Mouse (Mus musculus) embryo, embryonic 11 days (tissue): Measurements from ENCODE around the gene S1pr5.
"Not testable (repeated sequence)": the region's sequence is repeated elsewhere in the genome, so short reads cannot be mapped to it uniquely, and the experiment has no call there.

ENCODE experiments used
- DNase-seq: peaks from one replicate; pipeline ENCODE4 v3.0.0-alpha.2; 2015

S1pr5 gene

DNA sequence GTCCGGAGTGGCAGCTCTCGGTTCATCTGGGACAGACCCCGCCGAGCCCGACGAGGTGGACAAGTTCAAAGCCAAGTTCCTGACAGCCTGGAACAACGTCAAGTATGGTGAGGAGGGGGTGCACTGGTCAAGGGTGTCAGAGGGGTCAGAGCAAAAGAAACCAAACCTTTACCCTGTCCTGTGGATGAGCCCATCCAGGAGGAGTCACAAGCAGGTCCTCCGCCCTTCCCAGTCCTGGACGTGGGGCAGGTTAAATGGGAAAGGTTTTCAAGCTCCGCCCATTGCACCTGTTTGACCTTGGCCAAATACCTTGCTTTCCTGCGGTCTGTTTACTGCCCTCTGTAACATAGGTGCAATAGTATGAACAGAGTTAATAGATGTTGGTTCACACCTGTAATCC lies 17.4 kb upstream of the S1pr5 start:
- DNase-seq = no peak

DNA sequence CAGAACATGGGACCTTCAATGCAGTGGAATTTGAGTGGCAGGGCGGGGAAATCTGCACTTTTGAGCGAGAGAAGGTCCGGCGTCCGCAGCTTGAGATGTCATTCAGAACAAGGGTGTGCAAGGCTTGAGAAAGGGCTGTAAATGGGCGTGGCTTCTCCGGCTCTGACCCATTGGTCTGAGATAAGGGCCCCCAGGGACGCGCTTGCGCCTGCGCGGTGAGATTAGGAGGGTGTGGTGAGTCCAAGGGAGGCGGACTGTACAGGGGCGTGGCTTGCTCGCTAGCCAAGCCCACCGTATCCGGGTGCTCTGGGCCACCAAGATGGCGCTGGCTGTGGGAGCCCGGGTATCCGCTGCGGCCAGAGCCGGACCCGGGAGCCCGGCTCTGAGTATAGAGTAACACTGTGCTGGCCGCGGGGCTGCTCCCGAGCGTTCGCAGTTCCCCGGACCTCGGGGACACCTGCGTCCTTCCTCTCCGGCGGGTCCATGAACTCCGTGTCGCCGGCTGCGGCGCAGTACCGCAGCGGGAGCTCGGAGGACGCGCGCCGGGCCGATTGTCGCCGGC lies 16.8 kb upstream of the S1pr5 start, which contains the start of gene Atg4d:
Gene Atg4d, plus strand, starts transcription at position 294 of the 562 bp plus-strand sequence.
- peak; percentile 99 for DNase-seq

DNA sequence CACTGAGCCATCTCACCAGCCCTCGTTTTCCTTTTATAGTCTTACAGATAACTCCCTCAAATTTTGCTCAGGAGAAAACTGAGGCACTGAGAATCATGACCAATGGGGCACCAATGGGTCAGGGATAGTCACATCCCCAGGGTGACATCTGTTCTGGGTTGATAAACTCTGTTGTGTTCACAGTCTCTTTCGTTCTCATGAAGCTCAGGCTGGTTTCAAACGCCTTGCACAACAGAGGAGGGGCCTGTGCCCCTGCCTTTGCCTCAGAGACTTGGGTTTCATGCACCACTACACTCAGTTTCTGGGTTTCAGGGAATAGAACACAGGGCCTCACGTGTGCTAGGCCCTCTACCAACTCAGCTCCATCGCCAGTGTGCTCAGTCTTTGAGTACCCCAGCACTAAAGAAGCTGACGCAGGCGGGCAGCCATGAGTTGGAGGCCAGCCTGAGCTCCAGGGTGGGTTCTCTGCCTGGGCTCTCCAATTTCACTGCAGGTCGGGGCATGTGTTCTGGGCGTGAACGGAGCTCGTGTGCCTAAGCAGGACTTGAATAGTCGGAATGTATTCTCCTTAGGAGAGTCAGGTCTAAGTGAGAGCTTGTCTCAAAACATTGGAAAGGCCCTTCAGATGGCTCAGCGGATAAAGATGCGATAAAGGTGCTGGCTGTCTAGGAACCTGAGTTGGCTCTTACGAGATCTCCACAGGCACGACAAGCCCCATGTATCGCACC lies 16.2 kb upstream of the S1pr5 start:
- peak; percentile 44 for DNase-seq

DNA sequence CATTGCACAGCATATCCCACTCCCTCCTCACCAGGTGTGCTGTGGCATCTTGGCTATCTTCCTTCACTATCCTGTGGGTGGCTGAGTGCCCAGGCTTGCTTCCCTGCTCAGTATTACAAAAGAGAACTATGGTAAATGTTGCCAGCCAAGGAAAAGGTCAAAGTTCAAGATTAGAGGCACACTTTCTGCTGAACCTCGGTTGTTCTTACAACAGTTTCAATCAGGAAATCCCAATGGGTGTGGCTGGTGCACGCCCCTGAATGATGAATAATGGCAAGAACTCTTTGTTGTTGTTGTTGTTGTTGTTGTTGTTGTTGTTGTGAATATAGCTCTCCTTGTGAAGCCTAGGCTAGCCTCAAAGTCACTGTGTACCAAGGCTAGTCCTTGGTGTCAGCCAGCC lies 13.6 kb upstream of the S1pr5 start:
- DNase-seq = no peak

DNA sequence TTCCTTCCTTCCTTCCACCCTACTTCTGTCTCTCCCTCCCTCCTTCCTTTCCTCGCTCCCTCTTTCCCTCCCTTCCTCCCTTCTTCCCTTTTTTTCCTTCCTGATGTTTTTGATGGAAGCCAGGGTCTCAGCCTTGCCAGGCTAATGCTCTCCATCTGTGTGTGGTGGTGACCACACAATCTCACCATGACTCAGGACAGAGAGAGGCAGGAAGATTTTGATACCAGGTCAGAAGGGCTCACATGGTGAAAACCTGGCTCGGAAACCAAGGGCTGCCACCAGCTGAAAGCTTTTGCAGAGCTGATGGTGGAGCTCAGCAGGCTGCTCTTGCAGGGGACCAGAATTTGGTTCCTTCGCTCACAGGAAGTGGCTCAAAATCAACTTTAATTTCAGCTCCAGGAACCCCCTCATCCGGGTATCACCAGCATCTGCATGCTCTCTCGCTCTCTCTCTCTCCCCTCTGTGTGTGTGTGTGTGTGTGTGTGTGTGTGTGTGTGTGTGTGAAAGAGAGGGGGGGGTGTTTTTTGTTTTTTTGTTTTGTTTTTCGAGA lies 12.3 kb upstream of the S1pr5 start:
- no peak for DNase-seq

DNA sequence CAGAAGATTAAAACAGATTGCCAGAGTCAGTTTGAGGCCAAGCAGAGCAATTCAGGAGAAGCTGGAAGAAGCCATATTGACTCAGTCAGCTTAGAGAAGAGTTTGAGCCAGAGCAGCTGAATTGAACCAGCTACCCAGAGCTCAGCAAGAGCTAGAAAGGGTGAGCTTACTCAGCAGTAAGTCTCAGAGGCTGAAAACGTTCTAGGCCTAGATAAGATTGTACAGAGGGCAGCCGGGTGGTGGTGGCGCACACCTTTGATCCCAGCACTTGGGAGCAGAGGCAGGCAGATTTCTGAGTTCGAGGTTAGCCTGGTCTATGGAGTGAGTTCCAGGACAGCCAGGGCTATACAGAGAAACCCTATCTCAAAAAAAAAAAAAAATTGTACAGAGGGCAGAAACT lies 8.1 kb upstream of the S1pr5 start:
- DNase-seq = not testable (repeated sequence)

DNA sequence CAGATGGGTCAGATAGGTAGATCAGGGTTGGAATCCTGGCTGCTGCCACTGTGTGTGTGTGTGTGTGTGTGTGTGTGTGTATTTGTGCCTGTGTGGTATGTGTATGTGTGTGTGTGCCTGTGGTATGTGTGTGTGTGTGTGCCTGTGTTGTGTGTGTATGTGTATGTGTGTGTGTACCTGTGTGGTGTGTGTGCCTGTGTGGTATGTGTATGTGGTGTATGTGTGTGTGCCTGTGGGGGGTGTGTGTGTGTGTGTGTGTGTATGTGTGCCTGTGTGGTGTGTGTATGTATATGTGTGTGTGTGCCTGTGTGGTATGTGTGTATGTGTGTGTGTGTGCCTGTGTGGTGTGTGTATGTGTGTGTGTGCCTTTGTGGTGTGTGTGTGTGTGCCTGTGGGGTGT lies 6.4 kb upstream of the S1pr5 start:
- no peak for DNase-seq

DNA sequence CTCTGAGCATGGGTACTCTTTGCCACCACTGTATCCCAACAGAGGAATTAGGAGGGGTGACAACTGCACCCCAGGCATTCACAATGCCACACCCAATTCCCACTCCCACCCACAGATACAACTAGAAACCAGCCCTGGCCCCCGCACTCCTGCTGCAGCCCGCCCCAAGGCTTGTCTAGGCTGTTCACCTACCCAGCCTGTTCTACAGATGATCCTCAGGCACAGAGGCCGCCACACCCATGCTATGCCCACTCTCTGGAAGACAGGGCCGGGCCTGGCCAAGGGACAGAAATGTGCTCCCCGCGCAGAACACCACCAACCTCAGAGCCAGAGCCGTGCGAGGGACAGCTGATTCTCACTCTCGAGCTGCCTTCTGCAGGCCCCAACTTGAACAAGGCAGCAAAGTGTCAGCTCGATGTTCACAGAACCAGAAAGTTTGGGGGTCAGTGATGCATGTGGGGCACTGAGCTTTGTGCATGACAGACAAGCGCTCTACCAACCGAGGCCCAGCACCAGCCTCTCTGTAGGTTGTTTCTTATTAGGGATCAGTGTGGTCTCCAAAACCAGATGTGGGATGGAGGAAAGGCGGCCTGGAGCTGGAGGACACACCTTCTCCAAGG lies 3.0 kb upstream of the S1pr5 start:
- DNase-seq = no peak

DNA sequence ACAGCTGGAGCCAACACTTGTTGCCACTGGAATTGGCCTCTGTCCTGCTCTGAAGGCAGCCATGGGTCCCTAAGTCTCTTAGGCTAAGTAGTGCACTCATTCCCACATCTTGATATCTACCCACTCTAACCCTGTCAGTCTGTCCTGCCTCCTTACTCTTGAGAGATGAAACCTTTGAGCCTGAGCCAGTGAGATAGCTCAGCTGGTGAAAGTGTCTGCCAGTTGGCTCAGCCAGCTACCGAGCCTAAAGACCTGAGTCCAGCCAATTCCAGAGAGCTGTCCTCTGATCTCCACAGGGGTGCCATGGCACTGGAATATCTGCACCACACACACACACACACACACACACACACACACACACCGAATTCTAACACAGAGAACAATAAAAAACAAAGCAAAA lies 2.3 kb upstream of the S1pr5 start:
- no peak for DNase-seq

DNA sequence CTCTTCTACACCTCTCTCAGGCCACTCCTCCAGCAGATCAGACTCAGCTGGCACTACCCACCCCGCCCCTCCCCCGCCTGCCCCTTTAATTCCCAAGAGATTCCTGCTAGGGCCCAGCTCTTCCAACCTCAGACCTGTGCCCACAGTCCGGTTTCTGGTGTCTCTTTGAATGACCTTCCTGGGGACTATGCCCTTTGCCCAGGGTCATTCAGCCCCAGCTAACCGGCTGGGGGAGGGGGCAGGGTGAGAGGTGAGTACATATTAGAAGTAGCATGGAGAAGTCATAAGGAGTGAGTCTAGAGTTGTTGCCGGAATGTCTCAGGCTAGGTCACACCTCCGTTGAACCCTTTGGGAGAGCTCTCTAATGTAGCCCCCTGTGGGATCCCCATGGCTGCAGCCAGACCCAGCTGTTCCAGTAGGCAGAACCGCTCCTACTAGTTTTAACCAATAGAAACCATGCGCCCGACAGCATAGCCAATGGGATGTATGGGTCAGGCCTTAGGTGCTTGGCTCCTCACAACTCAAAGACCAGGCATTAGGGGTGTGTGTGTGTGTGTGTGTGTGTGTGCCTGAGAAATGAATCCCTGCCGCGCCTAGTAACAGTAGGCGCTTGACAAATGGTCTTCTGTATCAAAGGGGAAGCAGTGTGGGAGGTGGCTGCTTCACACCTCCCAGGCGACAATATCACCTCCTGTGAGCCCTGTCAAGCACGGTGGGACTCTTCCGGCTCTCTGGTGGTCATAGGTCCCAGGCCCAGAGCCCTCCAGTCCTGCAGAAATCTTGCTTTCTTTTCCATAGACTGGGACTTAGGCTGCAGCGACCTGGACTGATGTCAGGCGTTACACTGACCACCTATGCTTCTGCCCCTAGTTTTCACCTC lies 1.6 kb upstream of the S1pr5 start:
- DNase-seq = no peak

DNA sequence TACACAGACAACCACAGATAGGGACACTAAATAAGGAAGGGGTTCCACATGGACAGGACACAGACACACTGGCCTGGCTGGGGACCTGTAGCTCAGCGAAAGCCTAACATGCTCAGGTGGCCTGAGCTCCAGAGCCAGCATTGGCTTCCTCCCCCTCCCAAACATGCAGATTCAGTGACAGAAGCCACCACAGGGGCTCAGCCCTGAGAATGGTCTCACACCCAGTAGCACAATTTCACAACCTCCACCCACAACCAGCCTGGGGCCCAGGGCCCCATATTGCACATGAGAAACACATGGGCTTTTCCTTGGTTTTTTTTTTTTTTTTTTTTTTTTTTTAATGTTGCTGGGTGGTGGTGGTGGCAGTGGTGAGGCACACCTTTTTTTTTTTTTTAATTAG lies 1.9 kb downstream of the S1pr5 start:
- DNase-seq = no peak

DNA sequence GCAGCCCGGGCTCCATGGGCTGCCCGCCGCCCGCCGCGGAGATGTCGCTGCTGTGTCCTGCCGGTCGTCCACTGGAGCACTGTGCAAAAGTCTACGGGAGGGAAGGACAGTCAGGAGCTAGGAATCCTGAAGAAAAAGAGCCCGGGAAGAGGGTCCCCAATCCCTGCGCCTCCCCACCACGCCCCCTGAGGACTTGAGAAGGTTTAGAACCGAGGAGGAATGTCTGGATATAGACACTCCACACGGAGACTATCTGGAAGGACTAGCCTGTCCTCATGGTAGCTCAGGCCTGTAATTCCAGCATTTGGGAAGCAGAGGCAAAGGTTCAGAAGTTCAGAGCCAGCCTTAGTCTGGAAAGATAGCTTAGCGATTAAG lies 3.1 kb downstream of the S1pr5 start:
- no peak for DNase-seq

DNA sequence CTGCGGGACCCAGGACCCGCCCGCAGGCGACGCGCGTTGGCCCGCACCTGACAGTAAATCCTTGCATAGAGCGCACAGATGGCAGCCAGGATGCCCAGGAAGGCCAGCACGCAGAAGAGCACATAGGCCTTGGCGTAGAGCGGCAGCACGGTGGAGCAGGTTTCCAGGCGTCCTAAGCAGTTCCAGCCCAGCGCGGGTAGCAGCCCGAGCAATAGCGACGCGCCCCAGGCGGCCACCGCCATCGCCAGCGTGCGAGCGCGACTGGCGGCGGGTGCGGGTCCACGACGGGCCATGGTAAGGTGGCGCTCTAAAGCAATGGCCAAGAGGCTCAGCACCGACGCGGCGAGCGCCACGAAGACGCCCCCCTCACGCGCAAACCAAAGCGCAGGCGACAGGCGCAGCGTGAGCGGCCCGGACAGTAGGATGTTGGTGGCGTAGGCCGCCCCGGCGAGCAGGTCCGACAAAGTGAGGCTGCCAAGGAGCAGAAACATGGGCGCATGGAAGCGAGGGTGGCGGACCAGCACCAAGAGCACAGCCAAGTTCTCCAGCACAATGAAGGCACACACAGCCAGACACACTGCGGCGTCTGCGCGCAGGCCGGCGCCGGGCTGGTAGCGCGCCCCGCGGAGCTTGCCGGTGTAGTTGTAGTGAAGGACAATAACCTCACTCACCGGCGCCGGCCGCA lies 3.7 kb downstream of the S1pr5 start:
- peak; percentile 60 for DNase-seq

DNA sequence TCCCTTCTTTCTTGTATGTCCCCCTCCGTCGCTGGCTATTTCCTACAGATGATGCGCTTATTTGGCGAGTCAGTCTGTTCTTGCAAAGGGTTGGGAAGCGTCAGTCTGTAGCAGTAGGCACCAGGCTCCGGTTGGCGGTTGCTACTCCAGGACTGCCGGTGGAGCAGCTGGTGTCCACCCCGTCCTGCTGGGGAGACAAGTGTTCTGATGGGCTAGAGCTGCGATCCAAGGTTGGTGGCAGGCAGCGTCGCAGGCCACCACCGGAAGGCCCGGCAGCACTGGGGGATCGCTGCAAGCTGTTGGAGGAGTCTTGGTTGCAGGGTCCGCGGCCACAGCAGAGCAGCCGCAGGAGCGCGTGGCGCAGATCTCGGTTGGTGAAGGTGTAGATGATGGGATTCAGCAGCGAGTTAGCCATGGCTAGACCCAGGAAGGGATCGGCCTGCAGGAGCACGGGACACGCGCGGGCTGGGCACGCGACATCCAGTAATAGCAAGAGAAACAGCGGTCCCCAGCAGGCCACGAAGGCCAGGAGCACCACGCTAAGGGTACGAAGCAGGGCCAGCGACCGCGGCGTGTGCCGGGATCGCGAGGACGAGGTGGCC lies 4.3 kb downstream of the S1pr5 start:
- DNase-seq = no peak

DNA sequence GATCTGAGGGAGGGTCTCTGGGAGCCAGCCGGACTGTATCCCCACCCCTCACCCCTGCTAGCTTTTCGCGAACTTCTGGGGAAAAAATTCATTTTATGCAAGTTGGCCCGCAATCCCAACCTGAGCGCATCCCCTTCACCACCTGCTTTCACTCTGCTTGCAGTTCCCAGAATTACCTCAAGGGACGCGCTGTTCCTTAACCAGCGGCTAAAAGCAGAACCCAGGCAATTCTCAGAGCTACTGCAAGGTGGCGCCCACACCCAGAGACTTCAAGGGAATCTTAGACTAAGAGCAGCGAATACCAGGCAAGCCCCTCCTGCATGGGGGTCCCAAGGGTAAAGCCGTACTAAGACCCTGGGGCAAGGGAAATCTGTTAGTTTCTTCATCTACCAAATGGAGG lies 6.9 kb downstream of the S1pr5 start:
- peak; percentile 93 for DNase-seq

DNA sequence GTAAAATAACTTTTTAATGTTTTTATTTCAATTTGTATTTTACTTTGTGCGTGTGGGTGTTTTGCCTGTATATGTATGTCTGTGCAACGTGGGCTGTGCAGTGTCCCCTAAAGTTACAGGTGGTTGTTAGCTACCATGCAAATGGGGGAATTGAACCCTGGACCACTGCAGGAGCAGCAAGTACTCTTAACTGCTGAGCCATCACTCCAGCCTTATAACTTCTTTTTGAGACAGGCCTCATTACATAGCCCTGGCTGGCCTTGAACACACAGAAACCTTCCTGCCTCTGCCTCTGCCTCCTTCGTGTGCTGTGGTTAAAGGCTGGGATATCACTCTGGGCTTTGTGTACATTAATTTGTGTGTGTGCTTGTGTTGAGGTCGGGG lies 8.8 kb downstream of the S1pr5 start:
- no peak for DNase-seq

DNA sequence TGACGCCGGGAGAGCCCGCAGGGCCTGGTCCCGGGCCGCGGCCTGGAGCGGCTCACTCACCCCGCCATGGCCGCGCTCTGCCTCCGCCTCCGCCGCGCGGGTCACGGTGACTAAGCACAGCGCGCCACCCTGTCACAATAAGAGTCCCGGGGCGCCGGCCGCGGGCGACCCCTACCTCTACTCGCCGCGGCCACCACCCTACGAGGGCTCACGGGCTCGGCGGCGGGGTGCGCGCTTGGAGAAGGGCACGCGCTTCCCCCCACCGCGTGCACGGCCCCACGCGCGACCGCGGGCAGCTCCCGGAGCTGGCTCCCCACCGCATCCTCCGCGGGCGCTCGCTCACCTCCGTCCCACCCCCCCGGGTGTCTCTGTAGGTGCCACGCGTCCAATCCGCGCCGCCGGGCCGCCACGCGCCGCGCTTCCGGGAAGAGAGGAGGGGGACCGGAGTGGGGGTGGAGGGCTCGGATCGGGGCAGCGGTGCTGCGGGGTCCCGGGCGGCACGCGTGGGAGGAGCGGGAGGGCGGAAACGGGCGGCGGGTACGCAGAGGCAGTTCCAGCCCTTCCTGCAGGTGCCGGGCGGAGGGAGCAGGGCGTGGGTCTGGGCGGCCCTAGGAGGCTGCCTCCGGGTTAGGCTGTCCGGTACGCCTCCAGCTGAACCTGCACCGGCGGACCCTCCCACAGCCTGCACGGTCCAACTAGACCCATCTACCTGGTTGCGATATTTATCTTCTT lies 9.3 kb downstream of the S1pr5 start, which contains the start of gene Keap1:
Gene Keap1, minus strand, starts transcription at position 629 of the 732 bp plus-strand sequence.
- DNase-seq = peak; percentile 93

DNA sequence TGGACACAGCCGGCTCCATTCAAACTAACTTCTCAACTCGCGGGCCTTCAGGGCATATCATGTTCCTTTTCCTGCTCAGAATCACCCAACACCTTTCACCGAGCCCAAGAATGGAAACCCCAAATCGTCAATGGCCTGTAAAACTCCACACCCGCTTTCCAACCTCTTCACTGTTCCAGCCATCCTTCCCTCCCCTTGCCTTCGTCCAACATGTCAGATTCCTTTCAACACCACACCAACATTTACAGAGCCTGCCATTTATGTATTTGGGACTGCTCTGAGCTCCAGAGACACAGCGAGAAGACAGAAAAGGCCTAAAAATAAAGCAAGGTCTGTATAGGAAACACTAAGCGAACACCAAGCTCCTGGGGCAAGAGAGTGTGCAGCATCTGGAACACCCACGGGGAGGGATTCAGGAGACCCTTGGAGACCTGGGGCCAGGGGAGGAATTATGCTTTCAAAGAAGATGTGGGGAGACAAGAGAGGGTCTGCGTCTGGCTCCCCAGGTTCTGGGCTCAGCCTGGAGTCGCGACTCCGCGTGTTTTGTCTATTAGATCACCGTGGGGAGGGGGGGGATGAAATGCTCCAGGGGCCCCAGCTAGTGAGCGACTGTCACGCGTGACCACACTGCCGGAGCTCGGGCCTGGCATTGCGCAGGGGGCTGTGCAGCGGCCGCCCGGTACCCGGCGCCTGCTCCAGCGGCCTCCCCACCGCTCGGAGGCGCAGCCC lies 10.1 kb downstream of the S1pr5 start:
- peak; percentile 49 for DNase-seq

DNA sequence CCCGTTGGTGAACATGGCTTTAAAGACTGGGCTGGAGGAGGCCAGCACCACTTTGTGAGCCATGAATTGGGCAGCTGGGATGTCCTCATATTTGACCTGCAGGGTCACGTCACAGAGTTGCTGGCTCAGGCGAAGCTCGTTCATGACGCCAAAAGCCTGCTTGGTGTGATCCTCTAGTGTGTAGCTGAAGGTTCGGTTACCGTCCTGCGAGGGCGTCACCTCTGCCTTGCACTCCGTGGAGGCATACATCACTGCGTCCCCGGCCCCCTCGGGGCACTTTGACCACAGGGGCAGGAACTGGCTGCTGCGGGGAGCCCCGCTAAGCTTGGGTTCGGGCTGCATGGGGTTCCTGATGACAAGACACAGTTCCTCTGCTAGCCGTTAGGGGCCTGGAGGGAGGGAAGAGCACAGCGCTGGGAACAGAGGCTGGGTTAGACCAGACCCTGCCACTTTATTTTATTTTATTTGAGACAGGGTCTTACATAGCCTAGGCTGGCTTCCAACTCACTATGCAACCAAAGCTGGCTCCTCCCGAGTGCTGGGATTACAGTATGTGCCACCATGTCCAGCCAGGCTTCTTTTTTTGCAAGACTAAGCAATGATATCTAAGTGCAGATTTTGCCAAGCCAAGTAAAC lies 10.8 kb downstream of the S1pr5 start:
- DNase-seq = peak; percentile 70

DNA sequence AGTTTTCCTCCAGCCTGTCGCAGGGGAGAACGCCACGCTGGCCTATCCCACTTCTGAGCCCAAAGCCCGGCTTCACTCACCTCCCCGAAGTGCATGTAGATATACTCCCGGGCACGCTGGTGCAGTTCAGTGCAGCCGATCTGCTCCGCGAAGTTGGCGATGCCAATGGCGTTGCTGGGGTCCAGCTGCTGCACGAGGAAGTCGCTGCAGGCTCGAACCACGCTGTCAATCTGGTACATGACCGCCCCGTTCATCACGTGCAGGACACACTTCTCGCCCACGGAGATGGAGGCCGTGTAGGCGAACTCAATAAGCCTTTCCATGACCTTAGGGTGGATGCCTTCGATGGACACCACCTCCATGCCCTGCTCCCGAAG lies 11.3 kb downstream of the S1pr5 start:
- DNase-seq = no peak
